In the genomic region with DNA sequence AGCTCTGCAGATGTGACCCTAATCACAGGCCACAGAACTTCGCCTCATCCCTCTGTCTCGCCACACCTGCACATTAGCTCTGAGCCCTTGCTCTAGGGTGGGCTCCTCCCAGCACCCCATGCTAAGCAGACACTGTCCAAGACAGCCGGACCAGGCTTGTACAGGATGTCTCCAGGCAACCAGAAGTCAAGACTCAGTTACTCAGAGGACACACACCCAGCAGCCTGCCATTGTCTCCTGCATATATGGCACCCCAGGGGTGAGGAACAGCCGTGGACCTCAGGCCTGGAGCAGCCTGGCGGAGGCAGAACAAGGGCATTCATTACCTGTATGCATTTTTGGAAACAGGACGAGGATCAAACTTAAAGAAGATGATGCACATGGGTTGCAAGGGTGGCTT, we compare ENCODE assay signal across 15 mouse cellular contexts.
"Had no signal": no experiment of that assay in that cellular context is flagged by ENCODE, and none has a peak within 500 bp of the region (broad histone marks: within the 10 kb centered on the region; RNA-seq: fewer than 3 reads in every experiment).

No protein-coding gene starts in this region.

- DNase-seq: kidney, adult 9 months; kidney, postnatal 14 days; kidney, postnatal 4 days; left cerebral cortex, postnatal 4 days; liver, embryonic 13.5 days; lung, adult 2 months; lung, postnatal 14 days; lung, postnatal 4 days; midbrain, embryonic 14.5 days; right cerebral cortex, adult 18-20 months; right cerebral cortex, postnatal 14 days; right cerebral cortex, postnatal 4 days; thymus, adult 18-20 months; thymus, postnatal 36 days had no signal

- H3K4me3 ChIP-seq: liver, embryonic 13.5 days had no signal

- H3K27ac ChIP-seq: liver, embryonic 13.5 days; stomach, postnatal 0 days had no signal

- H3K4me2 ChIP-seq: liver, embryonic 13.5 days had no signal

- H3K9me3 ChIP-seq: liver, embryonic 13.5 days had no signal

- H3K4me1 ChIP-seq: liver, embryonic 13.5 days had no signal

- H3K27me3 ChIP-seq: liver, embryonic 13.5 days had no signal

- H3K9ac ChIP-seq: liver, embryonic 13.5 days had no signal
